Comparison of ENCODE assay signal across 8 mouse cellular contexts in genomic region chr7:17055287-17055946, GRCm38 (mm10). TPM values are rescaled to one million over a fixed set of nuclear protein-coding genes. Genes with fewer than 3 reads are reported as not detected.
DNase-seq lines count a peak whose midpoint lies in the region; ATAC-seq and TF ChIP-seq lines count a peak whose summit lies in the region.

No protein-coding gene starts in this region.

- peaks cover 33% of the 10 kb centered on the region for H3K4me1 ChIP-seq in hindbrain, embryonic 10.5 days (replicated peaks)
- peaks cover 14% of the 10 kb centered on the region; the same call in 1 of the 2 replicates for H3K4me1 ChIP-seq in hindbrain, embryonic 11.5 days (replicated peaks; ENCODE audit: control insufficient read depth, insufficient read depth, low read length)
- H3K4me1 ChIP-seq in cortical plate, adult 2 months (ENCODE audit: control insufficient read depth, insufficient read depth, low read length) = peaks cover 8% of the 10 kb centered on the region
- peaks cover 36% of the 10 kb centered on the region for H3K4me1 ChIP-seq in heart, postnatal 0 days (ENCODE audit: control insufficient read depth, insufficient read depth)
- H3K4me1 ChIP-seq in midbrain, embryonic 10.5 days = peaks cover 30% of the 10 kb centered on the region

- H3K4me2 ChIP-seq in hindbrain, embryonic 11.5 days (replicated peaks; ENCODE audit: low read depth, low read length) = no peak overlapping the region
- H3K4me2 ChIP-seq in heart, postnatal 0 days (ENCODE audit: low read depth, low read length) = peak overlapping the region; percentile 89

- no peak for TF ChIP-seq POLR2A in cortical plate, adult 2 months (IDR thresholded peaks at IDR 0.05; ENCODE audit: extremely low read depth, insufficient read depth, low read length)

- 0 out of 2 replicates have a peak overlapping the region, but pooled peaks have one; percentile 81 for H3K27ac ChIP-seq in hindbrain, embryonic 10.5 days
- no peak overlapping the region for H3K27ac ChIP-seq in hindbrain, embryonic 11.5 days (ENCODE audit: low read depth, low read length)
- H3K27ac ChIP-seq in cortical plate, adult 2 months (ENCODE audit: insufficient read depth, low read length) = peak overlapping the region; percentile 17; the same call in 1 of the 2 replicates
- peak overlapping the region; percentile 95 for H3K27ac ChIP-seq in heart, postnatal 0 days (ENCODE audit: low read depth)
- no peak overlapping the region for H3K27ac ChIP-seq in midbrain, embryonic 10.5 days (replicated peaks)

- no peak overlapping the region for H3K9ac ChIP-seq in hindbrain, embryonic 11.5 days (ENCODE audit: low read depth, low read length)
- H3K9ac ChIP-seq in heart, postnatal 0 days (replicated peaks; ENCODE audit: low read depth, low read length) = no peak overlapping the region

- peaks cover 24% of the 10 kb centered on the region for H3K27me3 ChIP-seq in hindbrain, embryonic 10.5 days (ENCODE audit: insufficient read depth, poor library complexity, severe bottlenecking)
- H3K27me3 ChIP-seq in hindbrain, embryonic 11.5 days (ENCODE audit: control insufficient read depth, insufficient read depth, low read length) = peaks cover 3% of the 10 kb centered on the region; the same call in 1 of the 2 replicates
- H3K27me3 ChIP-seq in heart, postnatal 0 days (ENCODE audit: control insufficient read depth, insufficient read depth, low read length) = no peaks in the 10 kb centered on the region
- H3K27me3 ChIP-seq in midbrain, embryonic 10.5 days (ENCODE audit: low read depth, poor library complexity, severe bottlenecking) = peaks cover 26% of the 10 kb centered on the region

- 88% methylated on average over 4 of the region's 4 CpGs for WGBS in hindbrain, embryonic 10.5 days
- 90% methylated on average over 4 of the region's 4 CpGs for WGBS in hindbrain, embryonic 11.5 days
- whole genome bisulfite sequencing in heart, postnatal 0 days = 91% methylated on average over 4 of the region's 4 CpGs
- WGBS in midbrain, embryonic 10.5 days = 92% methylated on average over 4 of the region's 4 CpGs

- no peak for ATAC-seq in hindbrain, embryonic 11.5 days (ENCODE audit: low FRiP score)
- no peak for ATAC-seq in heart, postnatal 0 days (ENCODE audit: insufficient read depth, low read depth)

- no peaks in the 10 kb centered on the region for H3K36me3 ChIP-seq in hindbrain, embryonic 10.5 days
- no peaks in the 10 kb centered on the region for H3K36me3 ChIP-seq in hindbrain, embryonic 11.5 days (ENCODE audit: control insufficient read depth, insufficient read depth, low read length)
- H3K36me3 ChIP-seq in heart, postnatal 0 days (replicated peaks; ENCODE audit: control insufficient read depth, insufficient read depth, low read length) = peaks cover 40% of the 10 kb centered on the region
- no peaks in the 10 kb centered on the region for H3K36me3 ChIP-seq in midbrain, embryonic 10.5 days

- peak overlapping the region; percentile 60 for H3K4me3 ChIP-seq in hindbrain, embryonic 10.5 days
- H3K4me3 ChIP-seq in hindbrain, embryonic 11.5 days (ENCODE audit: low read depth, low read length) = no peak overlapping the region
- H3K4me3 ChIP-seq in cortical plate, adult 2 months (ENCODE audit: insufficient read depth, low read length) = peak overlapping the region; percentile 68; the same call in 1 of the 2 replicates
- H3K4me3 ChIP-seq in heart, postnatal 0 days (ENCODE audit: low read depth, low read length) = peak overlapping the region; percentile 55; the same call in 1 of the 2 replicates
- peak overlapping the region; percentile 65 for H3K4me3 ChIP-seq in midbrain, embryonic 10.5 days

- TF ChIP-seq CTCF in cortical plate, adult 2 months (IDR thresholded peaks at IDR 0.05; ENCODE audit: extremely low read depth, insufficient read depth, low read length) = no peak
- no peak for TF ChIP-seq CTCF in heart, postnatal 0 days (IDR thresholded peaks at IDR 0.05; ENCODE audit: low read depth)

- no peak for TF ChIP-seq EP300 in heart, postnatal 0 days (IDR thresholded peaks at IDR 0.05; ENCODE audit: low read depth)

- peaks cover 13% of the 10 kb centered on the region; the same call in 1 of the 2 replicates for H3K9me3 ChIP-seq in hindbrain, embryonic 10.5 days
- no peaks in the 10 kb centered on the region for H3K9me3 ChIP-seq in hindbrain, embryonic 11.5 days (ENCODE audit: control insufficient read depth, low read length)
- H3K9me3 ChIP-seq in heart, postnatal 0 days (replicated peaks; ENCODE audit: control insufficient read depth, low read length) = no peaks in the 10 kb centered on the region
- no peaks in the 10 kb centered on the region for H3K9me3 ChIP-seq in midbrain, embryonic 10.5 days (replicated peaks)

- no peak for DNase-seq in hindbrain, embryonic 10.5 days (ENCODE audit: low spot score)
- DNase-seq in hindbrain, embryonic 11.5 days (ENCODE audit: low spot score) = no peak
- DNase-seq in heart, postnatal 0 days (ENCODE audit: low spot score) = no peak
- no peak for DNase-seq in midbrain, embryonic 10.5 days (ENCODE audit: low spot score)
- no peak for DNase-seq in spleen, postnatal 10 days (ENCODE audit: low spot score in 2 of 2)
- no peak for DNase-seq in right cerebral cortex, postnatal 4 days
- no peak for DNase-seq in layer of hippocampus, postnatal 10 days (ENCODE audit: low spot score in 2 of 2)

RNA-seq across cellular contexts. Expression of gene Hif3a, which starts 6.8 kb away (rescaled TPM):
- 4.8 and 5.6 TPM in 2 replicates for polyA plus RNA-seq in hindbrain, embryonic 10.5 days (2016; fragmentation: Nextera tagmentation; extraction: Ambion mirVana)
- 4.8 and 4.9 TPM in 2 replicates for polyA plus RNA-seq in hindbrain, embryonic 11.5 days (2014; fragmentation: Nextera tagmentation; extraction: Ambion mirVana)
- 3.3 and 4.0 TPM in 2 replicates for polyA plus RNA-seq in cortical plate, adult 2 months (2012; rRNA removed)
- 29.7 and 35.5 TPM in 2 replicates for total RNA-seq in heart, postnatal 0 days (2014; rRNA removed; ENCODE audit: low replicate concordance)
- 4.2 and 6.2 TPM in 2 replicates for polyA plus RNA-seq in heart, postnatal 0 days (2015; fragmentation: Nextera tagmentation; extraction: Ambion mirVana)
- 4.3 and 5.1 TPM in 2 replicates for polyA plus RNA-seq in midbrain, embryonic 10.5 days (2016; fragmentation: Nextera tagmentation; extraction: Ambion mirVana)
- 10 to 100 TPM in 1 of 2 experiments, 1 to 10 TPM in 1; 7.4 to 10.1 TPM for total RNA-seq in layer of hippocampus, postnatal 10 days (2021)

RNA-seq across cellular contexts. Expression of gene Psg16, which starts 18.4 kb away (rescaled TPM):
- polyA plus RNA-seq in hindbrain, embryonic 10.5 days (2016; fragmentation: Nextera tagmentation; extraction: Ambion mirVana) = 0.07 and 0.20 TPM in 2 replicates
- 0.05 and 0.10 TPM in 2 replicates for polyA plus RNA-seq in hindbrain, embryonic 11.5 days (2014; fragmentation: Nextera tagmentation; extraction: Ambion mirVana)
- polyA plus RNA-seq in cortical plate, adult 2 months (2012; rRNA removed) = 2.9 and 3.0 TPM in 2 replicates
- 0.08 TPM in 1 of 2 replicates, not detected in the other for total RNA-seq in heart, postnatal 0 days (2014; rRNA removed; ENCODE audit: low replicate concordance)
- 0.07 and 0.12 TPM in 2 replicates for polyA plus RNA-seq in heart, postnatal 0 days (2015; fragmentation: Nextera tagmentation; extraction: Ambion mirVana)
- 0.02 and 0.06 TPM in 2 replicates for polyA plus RNA-seq in midbrain, embryonic 10.5 days (2016; fragmentation: Nextera tagmentation; extraction: Ambion mirVana)
- total RNA-seq in layer of hippocampus, postnatal 10 days (2021) = 1 to 10 TPM; 4.1 to 5.0 TPM

RNA-seq across cellular contexts. Expression of gene Ppp5c, which starts 27.7 kb away (rescaled TPM):
- 126 and 136 TPM in 2 replicates for polyA plus RNA-seq in hindbrain, embryonic 10.5 days (2016; fragmentation: Nextera tagmentation; extraction: Ambion mirVana)
- polyA plus RNA-seq in hindbrain, embryonic 11.5 days (2014; fragmentation: Nextera tagmentation; extraction: Ambion mirVana) = 96.9 and 97.3 TPM in 2 replicates
- polyA plus RNA-seq in cortical plate, adult 2 months (2012; rRNA removed) = 263 and 268 TPM in 2 replicates
- total RNA-seq in heart, postnatal 0 days (2014; rRNA removed; ENCODE audit: low replicate concordance) = 55.0 and 68.0 TPM in 2 replicates
- polyA plus RNA-seq in heart, postnatal 0 days (2015; fragmentation: Nextera tagmentation; extraction: Ambion mirVana) = 88.5 and 93.6 TPM in 2 replicates
- 135 and 142 TPM in 2 replicates for polyA plus RNA-seq in midbrain, embryonic 10.5 days (2016; fragmentation: Nextera tagmentation; extraction: Ambion mirVana)
- total RNA-seq in layer of hippocampus, postnatal 10 days (2021) = 100 to 1,000 TPM; 142 to 148 TPM

Comparison
In these comparisons a context has a peak if more than half of its experiments do, and no peak if none do; other contexts are left out.
1. H3K27ac ChIP-seq: peak in hindbrain, embryonic 10.5 days (single experiment), cortical plate, adult 2 months (single experiment) and heart, postnatal 0 days (single experiment); none in hindbrain, embryonic 11.5 days (single experiment) and midbrain, embryonic 10.5 days (single experiment).